Mouse (Mus musculus) left cerebral cortex, adult 9 months (tissue): ENCODE data around the gene Slc22a12.

Experiments used
- DNase-seq, 2 experiments: peaks; one replicate each; pipeline ENCODE4 v3.0.0; 2022; ENCODE audit warnings: low spot score in 2 of 2

The Slc22a12 gene

GRCm38 (mm10) chr19:6494032-6494431 is 48.8 kb downstream of the Slc22a12 start:
- DNase-seq, result no peak

DNA sequence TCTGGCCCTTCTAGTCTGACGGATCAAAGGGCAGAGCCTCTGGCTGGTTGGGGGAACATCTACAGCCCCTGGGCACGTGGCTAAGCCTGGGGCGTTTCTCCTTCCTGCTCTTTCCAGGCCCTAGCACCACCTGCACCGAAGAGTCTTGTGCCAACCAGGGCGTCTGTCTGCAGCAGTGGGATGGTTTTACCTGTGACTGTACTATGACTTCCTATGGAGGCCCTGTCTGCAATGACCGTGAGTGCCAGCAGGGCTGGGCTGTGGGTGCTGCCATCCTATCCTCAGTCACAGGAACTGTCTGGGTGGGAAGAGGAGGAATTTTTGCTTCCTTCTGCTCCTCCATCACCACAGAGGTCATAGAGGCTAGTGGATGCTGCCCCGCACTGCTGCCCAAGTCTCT is 49.6 kb downstream of the Slc22a12 start:
- no peak for DNase-seq

GRCm38 (mm10) chr19:6492124-6492523 is 50.7 kb downstream of the Slc22a12 start:
- DNase-seq, result peak in 1 of 2 experiments; percentile 88

DNA sequence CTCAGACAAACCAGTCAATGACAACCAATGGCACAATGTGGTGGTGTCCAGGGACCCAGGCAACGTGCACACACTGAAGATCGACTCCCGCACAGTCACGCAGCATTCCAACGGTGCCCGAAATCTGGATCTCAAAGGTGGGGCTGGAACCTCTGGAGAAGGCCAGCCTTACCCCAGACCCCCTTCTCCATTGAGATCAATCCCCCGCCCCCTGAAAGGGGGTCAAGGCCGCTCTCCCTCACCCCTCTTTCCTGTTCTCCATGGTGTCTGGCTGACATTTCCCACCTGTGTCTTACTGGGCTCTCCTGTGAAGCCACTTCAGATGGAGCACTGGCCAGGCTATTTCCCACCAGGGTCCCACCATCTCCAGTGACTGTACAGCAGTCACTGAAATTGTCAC is 51.3 kb downstream of the Slc22a12 start:
- no peak for DNase-seq

DNA sequence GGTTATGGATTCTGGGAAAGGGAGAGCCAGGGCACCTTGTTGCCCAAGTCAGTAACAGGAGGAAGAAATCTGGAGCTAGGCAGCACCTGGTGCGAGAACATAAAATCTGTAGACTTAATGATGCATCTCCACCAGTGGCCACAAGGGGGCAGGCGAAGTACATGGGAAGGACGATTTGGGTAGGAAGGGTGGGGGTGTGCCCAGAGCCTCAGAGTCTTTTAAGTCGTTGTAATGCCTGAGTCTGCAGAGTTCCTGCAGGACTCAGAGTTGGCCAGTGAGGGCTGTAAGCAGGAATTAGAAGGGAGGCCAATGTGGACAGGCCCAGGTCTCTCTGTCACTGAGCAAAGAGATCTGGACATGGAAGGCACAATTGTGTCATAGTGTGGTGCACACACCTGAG is 53.8 kb downstream of the Slc22a12 start:
- DNase-seq, result peak in 1 of 2 experiments; percentile 93
